Mouse (Mus musculus) heart, embryonic 11.5 days (tissue): ENCODE measurements around the gene Nav2. TPM values are rescaled to one million over a fixed set of nuclear protein-coding genes. Genes with fewer than 3 reads are reported as not detected.

Source experiments
- ATAC-seq: fragments of 200-750 bp; cut with Nextera tagmentation; replicated peaks from 2 replicates; pipeline ENCODE4 v1.8.0; 2017; ENCODE audit warnings: moderate library complexity; ENCODE audit not compliant: insufficient number of reproducible peaks, low FRiP score, low TSS enrichment
- H3K27ac ChIP-seq: fragments of 300-500 bp; sonication (generic); 2 replicates; pipeline ENCODE4 v1.5.1; 2014; ENCODE audit warnings: mild to moderate bottlenecking, low read depth, low read length
- H3K27me3 ChIP-seq: fragments of 300-500 bp; sonication (generic); 2 replicates; pipeline ENCODE4 v1.6.1; 2014; ENCODE audit warnings: mild to moderate bottlenecking, low read length, mixed read lengths; ENCODE audit not compliant: control insufficient read depth, insufficient read depth
- H3K36me3 ChIP-seq: fragments of 300-500 bp; sonication (generic); 2 replicates; pipeline ENCODE4 v1.6.1; 2014; ENCODE audit warnings: mild to moderate bottlenecking, low read length, moderate library complexity, mixed read lengths; ENCODE audit not compliant: control insufficient read depth, insufficient read depth
- H3K4me1 ChIP-seq: fragments of 300-500 bp; sonication (generic); 2 replicates; pipeline ENCODE4 v1.6.1; 2014; ENCODE audit warnings: low read length; ENCODE audit not compliant: control insufficient read depth, insufficient read depth
- H3K4me2 ChIP-seq: fragments of 300-500 bp; sonication (generic); 2 replicates; pipeline ENCODE4 v1.6.1; 2014; ENCODE audit warnings: mild to moderate bottlenecking, moderate library complexity
- H3K4me3 ChIP-seq: fragments of 300-500 bp; sonication (generic); 2 replicates; pipeline ENCODE4 v1.5.1; 2014; ENCODE audit warnings: low read depth, low read length
- H3K9ac ChIP-seq: fragments of 300-500 bp; sonication (generic); 2 replicates; pipeline ENCODE4 v1.6.1; 2014; ENCODE audit warnings: mild to moderate bottlenecking, low read depth, low read length, moderate library complexity
- H3K9me3 ChIP-seq: fragments of 300-500 bp; sonication (generic); replicated peaks from 2 replicates; pipeline ENCODE4 v1.6.1; 2016; ENCODE audit warnings: low read length; ENCODE audit not compliant: control insufficient read depth
- WGBS: fragments of 180-500 bp; shearing (Covaris S2); extraction: QIAGEN DNeasy Blood & Tissue Kit; methylation state at CpG from one replicate; pipeline ENCODE4 v1.1.7; 2014; ENCODE audit not compliant: insufficient replicate concordance; 5-methylcytosine and 5-hydroxymethylcytosine counted together
- polyA plus RNA-seq: library from polyadenylated mRNA; unstranded; fragments of >200 nt; fragmentation: Nextera tagmentation; extraction: Ambion mirVana; gene quantifications from 2 replicates; pipeline ENCODE4 v1.2.1, GENCODE M21; 2014

The Nav2 gene
- polyA plus RNA-seq, 1 experiment from 2014 or later = 32.2 TPM

GRCm38 (mm10) chr7:49426060-49426459 is 517.5 kb downstream of the Nav2 start:
- H3K9me3 ChIP-seq = no peaks in the 10 kb centered on the region
- no peak overlapping the region for H3K27ac ChIP-seq
- H3K36me3 ChIP-seq = no peaks in the 10 kb centered on the region
- no peak overlapping the region for H3K4me3 ChIP-seq
- H3K4me1 ChIP-seq = no peaks in the 10 kb centered on the region
- WGBS = 44% methylated on average over 4 of the region's 4 CpGs
- ATAC-seq = no peak
- no peaks in the 10 kb centered on the region for H3K27me3 ChIP-seq
- H3K9ac ChIP-seq = no peak overlapping the region
- H3K4me2 ChIP-seq = no peak overlapping the region

GRCm38 (mm10) chr7:49427843-49428242 is 519.3 kb downstream of the Nav2 start:
- no peak overlapping the region for H3K9ac ChIP-seq
- no peaks in the 10 kb centered on the region for H3K4me1 ChIP-seq
- no peak overlapping the region for H3K4me3 ChIP-seq
- WGBS = 43% methylated on average over 6 of the region's 6 CpGs
- H3K27me3 ChIP-seq = no peaks in the 10 kb centered on the region
- no peak overlapping the region for H3K4me2 ChIP-seq
- no peak overlapping the region for H3K27ac ChIP-seq
- no peak for ATAC-seq
- H3K36me3 ChIP-seq = no peaks in the 10 kb centered on the region
- no peaks in the 10 kb centered on the region for H3K9me3 ChIP-seq

GRCm38 (mm10) chr7:49428947-49429346 is 520.4 kb downstream of the Nav2 start:
- H3K9me3 ChIP-seq = no peaks in the 10 kb centered on the region
- peak; percentile 52 for ATAC-seq
- no peaks in the 10 kb centered on the region for H3K27me3 ChIP-seq
- H3K4me3 ChIP-seq = no peak overlapping the region
- no peaks in the 10 kb centered on the region for H3K36me3 ChIP-seq
- H3K9ac ChIP-seq = no peak overlapping the region
- WGBS = 67% methylated on average over 5 of the region's 5 CpGs
- H3K4me2 ChIP-seq = no peak overlapping the region
- H3K27ac ChIP-seq = no peak overlapping the region
- no peaks in the 10 kb centered on the region for H3K4me1 ChIP-seq

DNA sequence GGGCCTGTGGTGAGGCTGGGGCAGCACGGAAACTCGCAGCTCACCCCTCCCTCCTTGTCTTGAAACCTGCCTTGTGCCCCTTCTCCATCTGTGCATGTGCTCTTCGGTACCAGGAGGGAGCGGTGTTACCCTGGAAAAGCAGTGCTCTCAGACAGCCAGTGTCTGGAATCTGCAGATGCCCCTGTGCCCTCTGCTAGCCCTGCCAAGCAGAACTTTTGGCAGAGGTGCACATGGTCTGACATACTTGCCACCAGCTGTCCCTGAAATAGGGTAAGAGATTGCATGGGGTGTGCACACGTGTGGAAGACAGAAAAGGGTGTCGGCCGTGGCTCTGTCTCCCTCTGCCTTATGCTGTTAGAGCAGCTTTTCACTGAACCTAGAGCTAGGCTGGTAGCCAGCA is 522.3 kb downstream of the Nav2 start:
- ATAC-seq = no peak
- WGBS = 84% methylated on average over 7 of the region's 7 CpGs
- Histone ChIP-seq H3K27ac (no peak overlapping the region), H3K9me3 (no peaks in the 10 kb centered on the region), H3K4me2 (no peak overlapping the region), H3K27me3 (no peaks in the 10 kb centered on the region), H3K4me3 (no peak overlapping the region), H3K36me3 (no peaks in the 10 kb centered on the region), H3K4me1 (no peaks in the 10 kb centered on the region), H3K9ac (no peak overlapping the region)

DNA sequence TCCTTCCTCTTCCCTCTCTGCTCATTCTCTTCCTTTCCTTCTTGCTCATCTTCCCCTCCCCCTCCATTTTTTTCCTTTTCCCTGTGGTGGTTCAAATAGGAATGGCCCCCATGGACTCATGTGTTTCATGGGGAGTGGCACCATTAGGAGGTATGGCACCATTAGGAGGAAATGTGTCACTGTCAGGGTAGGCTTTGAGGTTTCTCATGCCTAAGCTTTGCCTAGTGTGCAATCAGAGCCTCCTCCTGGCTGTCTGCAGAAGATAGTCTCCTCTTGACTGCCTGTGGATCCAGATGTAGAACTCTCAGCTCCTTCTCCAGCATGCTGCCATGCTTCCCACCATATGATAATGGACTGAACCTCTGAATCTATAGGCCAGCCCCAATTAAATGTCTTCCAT is 525.4 kb downstream of the Nav2 start:
- Histone ChIP-seq H3K9ac (no peak overlapping the region), H3K4me2 (no peak overlapping the region), H3K27me3 (no peaks in the 10 kb centered on the region), H3K9me3 (no peaks in the 10 kb centered on the region), H3K4me3 (no peak overlapping the region), H3K27ac (no peak overlapping the region), H3K36me3 (no peaks in the 10 kb centered on the region), H3K4me1 (peaks cover 13% of the 10 kb centered on the region)
- no peak for ATAC-seq

- no peaks in the 10 kb centered on the region for H3K36me3 ChIP-seq
- no peak overlapping the region for H3K9ac ChIP-seq
- no peaks in the 10 kb centered on the region for H3K27me3 ChIP-seq
- WGBS = 73% methylated on average over 7 of the region's 7 CpGs
- peaks cover 16% of the 10 kb centered on the region for H3K4me1 ChIP-seq
- no peak overlapping the region for H3K27ac ChIP-seq
- no peak overlapping the region for H3K4me3 ChIP-seq
- no peaks in the 10 kb centered on the region for H3K9me3 ChIP-seq
- ATAC-seq = no peak
- no peak overlapping the region for H3K4me2 ChIP-seq
Observed at GRCm38 (mm10) chr7:49436492-49436891, 528.0 kb downstream of the Nav2 start.

DNA sequence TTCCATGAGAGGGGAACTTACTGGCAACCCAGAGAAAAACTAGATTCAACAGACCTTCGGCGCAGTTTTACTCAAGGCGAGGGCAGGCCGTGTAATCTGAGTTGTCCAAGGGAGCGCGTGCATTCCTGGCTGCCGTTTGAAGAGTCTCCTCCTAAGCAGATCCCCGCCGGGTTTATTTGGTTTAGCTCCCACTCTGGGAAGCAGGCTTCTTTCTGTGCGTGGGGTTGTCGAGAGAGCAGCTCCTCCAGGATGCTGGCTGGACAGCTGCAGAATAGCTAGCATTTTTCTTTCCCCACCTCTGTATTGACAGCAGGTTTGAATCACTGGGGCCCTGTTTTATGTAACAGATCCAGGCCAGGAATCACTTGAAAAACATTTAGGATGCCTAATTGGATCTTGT is 529.4 kb downstream of the Nav2 start:
- H3K27me3 ChIP-seq = no peaks in the 10 kb centered on the region
- H3K4me3 ChIP-seq = no peak overlapping the region
- no peak overlapping the region for H3K4me2 ChIP-seq
- ATAC-seq = 0 out of 2 replicates have a peak, but pooled peaks have one; percentile 36
- H3K9me3 ChIP-seq = no peaks in the 10 kb centered on the region
- no peaks in the 10 kb centered on the region for H3K36me3 ChIP-seq
- 13% methylated on average over 11 of the region's 11 CpGs for WGBS
- no peak overlapping the region for H3K9ac ChIP-seq
- peaks cover 16% of the 10 kb centered on the region for H3K4me1 ChIP-seq
- H3K27ac ChIP-seq = peak overlapping the region; percentile 32; the same call in 1 of the 2 replicates

DNA sequence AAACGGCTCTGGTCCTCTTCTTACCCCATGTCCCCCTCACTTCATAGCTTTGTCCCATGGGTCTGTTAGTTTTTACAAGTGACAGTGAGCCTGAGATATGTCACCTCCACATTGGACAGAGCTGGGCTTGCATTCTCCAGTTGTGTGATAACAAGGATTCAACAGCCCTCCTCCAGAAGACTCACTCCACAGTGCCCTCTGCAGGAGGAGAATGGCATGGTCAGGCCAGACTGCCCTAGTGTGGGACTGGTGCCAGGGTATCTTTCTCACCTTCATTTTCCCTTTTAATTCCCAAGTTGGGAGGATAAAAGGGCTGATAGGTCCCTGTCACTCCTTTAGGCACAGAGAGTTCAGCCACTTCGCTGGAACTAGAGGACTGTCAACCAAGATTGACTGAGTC is 530.6 kb downstream of the Nav2 start:
- no peak overlapping the region for H3K9ac ChIP-seq
- no peaks in the 10 kb centered on the region for H3K36me3 ChIP-seq
- no peak; the same call in 1 of the 2 replicates for ATAC-seq
- H3K4me1 ChIP-seq = peaks cover 16% of the 10 kb centered on the region
- H3K27me3 ChIP-seq = no peaks in the 10 kb centered on the region
- WGBS = 37% methylated on average over 2 of the region's 2 CpGs
- H3K4me2 ChIP-seq = no peak overlapping the region
- no peak overlapping the region for H3K4me3 ChIP-seq
- no peaks in the 10 kb centered on the region for H3K9me3 ChIP-seq
- peak overlapping the region; percentile 29; the same call in 1 of the 2 replicates for H3K27ac ChIP-seq

- 91% methylated on average over 14 of the region's 14 CpGs for WGBS
- Histone ChIP-seq H3K4me1 (peaks cover 16% of the 10 kb centered on the region), H3K27me3 (no peaks in the 10 kb centered on the region), H3K4me2 (no peak overlapping the region), H3K36me3 (no peaks in the 10 kb centered on the region), H3K4me3 (no peak overlapping the region), H3K9ac (no peak overlapping the region), H3K27ac (no peak overlapping the region), H3K9me3 (no peaks in the 10 kb centered on the region)
- ATAC-seq = no peak
Observed at GRCm38 (mm10) chr7:49440333-49440969, 531.9 kb downstream of the Nav2 start.
